Mouse (Mus musculus) E14TG2a.4 (cell line): ENCODE results near the gene Medag.

Experiments used
- CTCF ChIP-seq: conservative IDR thresholded peaks from 2 replicates; pipeline ENCODE4 v1.5.1; 2014; ENCODE audit warnings: low read length
- NANOG ChIP-seq: IDR thresholded peaks from 2 replicates; pipeline ENCODE4 v1.6.1; 2014; ENCODE audit warnings: borderline replicate concordance, low read length, mixed read lengths
- POU5F1 ChIP-seq: IDR thresholded peaks from 2 replicates; pipeline ENCODE4 v1.6.1; 2014; ENCODE audit warnings: low read length, borderline replicate concordance

DNA sequence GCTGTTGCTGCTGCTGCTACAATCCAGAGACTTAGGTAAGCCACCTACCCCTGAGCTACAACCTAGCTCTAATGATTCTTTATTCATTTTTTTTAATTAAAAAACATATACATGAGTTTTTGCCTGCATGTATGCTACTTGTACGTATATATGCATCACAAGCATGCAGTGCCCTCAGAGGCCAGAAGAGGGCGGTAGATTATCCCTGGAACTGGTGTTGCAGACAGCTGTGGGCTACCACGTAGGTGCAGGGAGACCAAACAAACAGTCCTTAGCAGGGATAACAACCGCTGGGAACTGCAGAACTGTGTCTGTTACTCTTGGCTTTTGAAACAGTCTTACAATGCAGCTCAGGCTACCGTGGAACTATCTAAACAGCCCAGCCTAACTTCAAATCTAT, 36.2 kb downstream of the Medag start:
- peak; percentile 91 for TF ChIP-seq CTCF
- no peak for TF ChIP-seq POU5F1
- no peak for TF ChIP-seq NANOG
